Mouse (Mus musculus): Measurements from ENCODE around the gene Rasgef1b. TPM values are rescaled to one million over a fixed set of nuclear protein-coding genes. Genes with fewer than 3 reads are reported as not detected.

Rasgef1b gene
- polyA plus RNA-seq, 1 experiment from 2014 or later: 7.3 TPM

- 56% methylated on average over 17 of the region's 17 CpGs for WGBS
- peak overlapping the region; percentile 28 for H3K4me2 ChIP-seq (ENCODE audit: low read depth, low read length)
- H3K27ac ChIP-seq (ENCODE audit: low read length): no peak overlapping the region
Measured at GRCm38 (mm10) chr5:99387185-99387981, 341.5 kb downstream of the Rasgef1b start.

GRCm38 (mm10) chr5:99386246-99386845, 342.5 kb downstream of the Rasgef1b start:
- Histone ChIP-seq H3K27ac (ENCODE audit: low read length) (no peak overlapping the region), H3K9ac (ENCODE audit: low read depth, low read length) (no peak overlapping the region), H3K4me3 (ENCODE audit: low read length) (no peak overlapping the region), H3K4me1 (ENCODE audit: control insufficient read depth, insufficient read depth, low read length) (0 out of 2 replicates have a peak, but pooled peaks cover 3% of the 10 kb centered on the region), H3K4me2 (ENCODE audit: low read depth, low read length) (no peak overlapping the region), H3K36me3 (ENCODE audit: control insufficient read depth, insufficient read depth, low read length) (no peaks in the 10 kb centered on the region), H3K27me3 (replicated peaks; ENCODE audit: control insufficient read depth, insufficient read depth, low read length) (no peaks in the 10 kb centered on the region), H3K9me3 (ENCODE audit: control insufficient read depth, low read length) (no peaks in the 10 kb centered on the region)
- no peak for ATAC-seq
- WGBS: 55% methylated on average over 14 of the region's 14 CpGs

More at GRCm38 (mm10) chr5:99387185-99387981, 341.5 kb downstream of the Rasgef1b start:
- no peak overlapping the region for H3K9ac ChIP-seq (ENCODE audit: low read depth, low read length)
- no peaks in the 10 kb centered on the region for H3K36me3 ChIP-seq (ENCODE audit: control insufficient read depth, insufficient read depth, low read length)
- 0 out of 2 replicates have a peak, but pooled peaks cover 3% of the 10 kb centered on the region for H3K4me1 ChIP-seq (ENCODE audit: control insufficient read depth, insufficient read depth, low read length)
- no peaks in the 10 kb centered on the region for H3K27me3 ChIP-seq (replicated peaks; ENCODE audit: control insufficient read depth, insufficient read depth, low read length)
- no peaks in the 10 kb centered on the region for H3K9me3 ChIP-seq (ENCODE audit: control insufficient read depth, low read length)
- ATAC-seq: peak; percentile 84
- H3K4me3 ChIP-seq (ENCODE audit: low read length): no peak overlapping the region

DNA sequence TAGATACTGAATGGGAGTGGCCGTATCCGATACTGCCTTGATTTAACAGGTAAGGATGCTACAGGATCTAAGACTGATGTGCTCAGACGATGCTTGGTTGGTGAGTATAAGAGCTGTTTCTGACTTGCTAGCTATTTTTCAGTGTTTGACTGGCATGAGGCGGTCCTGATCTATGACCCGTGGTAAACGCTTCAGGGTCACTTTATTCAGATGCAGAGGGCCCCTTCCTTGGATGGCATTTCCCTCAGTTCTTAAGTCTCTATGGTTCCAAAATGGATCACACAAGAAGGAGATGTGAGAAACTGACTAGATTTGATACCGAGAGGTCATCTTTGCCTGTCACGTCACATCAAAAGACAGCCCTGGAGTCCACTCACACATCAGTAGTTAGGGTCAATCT, 343.1 kb downstream of the Rasgef1b start:
- ATAC-seq: no peak
- 0 out of 2 replicates have a peak, but pooled peaks cover 3% of the 10 kb centered on the region for H3K4me1 ChIP-seq (ENCODE audit: control insufficient read depth, insufficient read depth, low read length)
- WGBS: 67% methylated on average over 8 of the region's 8 CpGs

DNA sequence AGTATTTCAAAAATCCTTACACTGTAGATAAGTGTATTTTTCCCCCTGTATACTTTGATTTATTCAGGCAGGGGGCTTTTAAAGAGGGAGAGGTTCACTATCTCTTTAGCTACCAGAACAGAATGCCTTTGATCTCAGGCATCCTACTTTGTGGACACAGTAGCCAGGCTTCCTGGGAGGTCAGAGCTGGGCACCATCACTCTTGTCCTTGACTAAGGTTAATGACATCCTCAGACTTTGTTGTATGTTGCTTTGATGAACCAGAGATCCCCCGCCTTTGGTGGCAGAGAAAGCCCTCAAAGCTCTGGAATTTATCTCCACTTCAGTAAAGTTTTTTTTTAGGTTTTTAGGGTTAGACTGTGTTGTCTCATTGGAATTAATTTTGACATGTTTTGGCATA, 343.8 kb downstream of the Rasgef1b start:
- no peak for ATAC-seq
- WGBS: 55% methylated on average over 1 of the region's 1 CpGs
- H3K4me1 ChIP-seq (ENCODE audit: control insufficient read depth, insufficient read depth, low read length): peaks cover 9% of the 10 kb centered on the region; the same call in 1 of the 2 replicates

More for the DNA sequence above, 343.1 kb downstream of the Rasgef1b start:
- Histone ChIP-seq H3K9me3 (ENCODE audit: control insufficient read depth, low read length) (no peaks in the 10 kb centered on the region), H3K36me3 (ENCODE audit: control insufficient read depth, insufficient read depth, low read length) (no peaks in the 10 kb centered on the region), H3K4me3 (ENCODE audit: low read length) (no peak overlapping the region), H3K4me2 (ENCODE audit: low read depth, low read length) (no peak overlapping the region), H3K9ac (ENCODE audit: low read depth, low read length) (no peak overlapping the region), H3K27me3 (replicated peaks; ENCODE audit: control insufficient read depth, insufficient read depth, low read length) (no peaks in the 10 kb centered on the region), H3K27ac (ENCODE audit: low read length) (no peak overlapping the region)

DNA sequence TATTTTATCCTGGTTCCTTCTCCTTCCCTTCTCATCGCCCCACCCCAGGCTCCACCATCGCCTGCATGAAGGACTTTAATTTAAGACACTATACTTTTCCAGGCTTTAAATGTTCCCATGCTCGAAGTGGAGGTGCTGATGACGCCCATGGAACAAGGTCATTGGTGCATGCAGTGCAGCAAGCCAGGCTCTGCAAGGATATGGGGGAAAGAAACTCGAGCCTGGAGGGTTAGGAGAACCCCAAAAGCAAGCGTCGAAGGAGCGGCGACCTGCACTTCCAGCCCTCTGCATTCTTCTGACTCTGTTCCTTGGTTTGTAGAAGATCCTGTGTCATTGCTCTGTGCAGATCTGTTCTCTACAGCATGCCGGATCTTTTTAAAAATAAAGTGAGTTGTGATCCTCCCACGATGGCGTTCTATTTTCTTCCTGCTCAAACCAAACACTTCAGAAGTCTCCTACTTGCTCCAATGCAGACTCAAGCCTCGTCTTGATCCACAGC, 345.0 kb downstream of the Rasgef1b start:
- no peak overlapping the region for H3K4me3 ChIP-seq (ENCODE audit: low read length)
- no peak overlapping the region for H3K4me2 ChIP-seq (ENCODE audit: low read depth, low read length)
- ATAC-seq: no peak
- 79% methylated on average over 13 of the region's 13 CpGs for WGBS
- no peaks in the 10 kb centered on the region for H3K36me3 ChIP-seq (ENCODE audit: control insufficient read depth, insufficient read depth, low read length)
- no peak overlapping the region for H3K27ac ChIP-seq (ENCODE audit: low read length)
- no peaks in the 10 kb centered on the region for H3K9me3 ChIP-seq (ENCODE audit: control insufficient read depth, low read length)
- no peak overlapping the region for H3K9ac ChIP-seq (ENCODE audit: low read depth, low read length)
- no peaks in the 10 kb centered on the region for H3K27me3 ChIP-seq (replicated peaks; ENCODE audit: control insufficient read depth, insufficient read depth, low read length)
- peaks cover 9% of the 10 kb centered on the region; the same call in 1 of the 2 replicates for H3K4me1 ChIP-seq (ENCODE audit: control insufficient read depth, insufficient read depth, low read length)

More for the DNA sequence above, 343.8 kb downstream of the Rasgef1b start:
- Histone ChIP-seq H3K4me2 (ENCODE audit: low read depth, low read length) (no peak overlapping the region), H3K9ac (ENCODE audit: low read depth, low read length) (no peak overlapping the region), H3K9me3 (ENCODE audit: control insufficient read depth, low read length) (no peaks in the 10 kb centered on the region), H3K27me3 (replicated peaks; ENCODE audit: control insufficient read depth, insufficient read depth, low read length) (no peaks in the 10 kb centered on the region), H3K4me3 (ENCODE audit: low read length) (no peak overlapping the region), H3K36me3 (ENCODE audit: control insufficient read depth, insufficient read depth, low read length) (no peaks in the 10 kb centered on the region), H3K27ac (ENCODE audit: low read length) (no peak overlapping the region)

- 70% methylated on average over 5 of the region's 5 CpGs for WGBS
- no peak for ATAC-seq
- no peak overlapping the region for H3K9ac ChIP-seq (ENCODE audit: low read depth, low read length)
- H3K9me3 ChIP-seq (ENCODE audit: control insufficient read depth, low read length): no peaks in the 10 kb centered on the region
- peaks cover 6% of the 10 kb centered on the region; the same call in 1 of the 2 replicates for H3K4me1 ChIP-seq (ENCODE audit: control insufficient read depth, insufficient read depth, low read length)
- H3K36me3 ChIP-seq (ENCODE audit: control insufficient read depth, insufficient read depth, low read length): no peaks in the 10 kb centered on the region
- no peak overlapping the region for H3K27ac ChIP-seq (ENCODE audit: low read length)
- no peaks in the 10 kb centered on the region for H3K27me3 ChIP-seq (replicated peaks; ENCODE audit: control insufficient read depth, insufficient read depth, low read length)
- no peak overlapping the region for H3K4me2 ChIP-seq (ENCODE audit: low read depth, low read length)
- H3K4me3 ChIP-seq (ENCODE audit: low read length): no peak overlapping the region
Measured at GRCm38 (mm10) chr5:99382786-99383185, 346.1 kb downstream of the Rasgef1b start.

DNA sequence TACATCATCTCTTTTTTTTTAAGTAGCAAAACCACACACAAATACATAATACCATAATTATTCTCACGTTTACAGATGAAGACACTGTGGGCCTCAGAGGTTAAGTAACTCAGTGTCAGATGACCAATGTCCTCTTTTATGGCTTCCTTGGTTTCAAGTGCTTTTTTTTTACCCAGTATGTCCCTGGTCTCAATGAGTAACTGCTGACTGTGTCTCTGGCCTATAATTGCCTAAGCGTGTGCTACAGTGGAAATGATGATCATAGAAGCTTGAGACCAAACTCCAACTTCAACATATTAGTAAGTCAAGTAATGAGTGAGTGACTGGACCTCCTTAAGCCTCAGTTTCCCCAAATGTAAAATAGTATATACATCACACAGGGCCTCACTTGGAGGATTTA, 347.2 kb downstream of the Rasgef1b start:
- WGBS: 84% methylated on average over 2 of the region's 2 CpGs
- Histone ChIP-seq H3K9ac (ENCODE audit: low read depth, low read length) (no peak overlapping the region), H3K4me1 (ENCODE audit: control insufficient read depth, insufficient read depth, low read length) (peaks cover 6% of the 10 kb centered on the region; the same call in 1 of the 2 replicates), H3K27me3 (replicated peaks; ENCODE audit: control insufficient read depth, insufficient read depth, low read length) (no peaks in the 10 kb centered on the region), H3K27ac (ENCODE audit: low read length) (no peak overlapping the region), H3K4me3 (ENCODE audit: low read length) (no peak overlapping the region), H3K9me3 (ENCODE audit: control insufficient read depth, low read length) (no peaks in the 10 kb centered on the region), H3K36me3 (ENCODE audit: control insufficient read depth, insufficient read depth, low read length) (no peaks in the 10 kb centered on the region), H3K4me2 (ENCODE audit: low read depth, low read length) (no peak overlapping the region)
- ATAC-seq: no peak

GRCm38 (mm10) chr5:99380882-99381281, 348.0 kb downstream of the Rasgef1b start:
- no peak overlapping the region for H3K4me2 ChIP-seq (ENCODE audit: low read depth, low read length)
- 0 out of 2 replicates have a peak, but pooled peaks have one; percentile 3 for ATAC-seq
- WGBS: 86% methylated on average over 9 of the region's 9 CpGs
- no peak overlapping the region for H3K27ac ChIP-seq (ENCODE audit: low read length)
- H3K36me3 ChIP-seq (ENCODE audit: control insufficient read depth, insufficient read depth, low read length): no peaks in the 10 kb centered on the region
- no peaks in the 10 kb centered on the region for H3K9me3 ChIP-seq (ENCODE audit: control insufficient read depth, low read length)
- no peak overlapping the region for H3K9ac ChIP-seq (ENCODE audit: low read depth, low read length)
- no peak overlapping the region for H3K4me3 ChIP-seq (ENCODE audit: low read length)
- no peaks in the 10 kb centered on the region for H3K27me3 ChIP-seq (replicated peaks; ENCODE audit: control insufficient read depth, insufficient read depth, low read length)
- peaks cover 6% of the 10 kb centered on the region; the same call in 1 of the 2 replicates for H3K4me1 ChIP-seq (ENCODE audit: control insufficient read depth, insufficient read depth, low read length)

DNA sequence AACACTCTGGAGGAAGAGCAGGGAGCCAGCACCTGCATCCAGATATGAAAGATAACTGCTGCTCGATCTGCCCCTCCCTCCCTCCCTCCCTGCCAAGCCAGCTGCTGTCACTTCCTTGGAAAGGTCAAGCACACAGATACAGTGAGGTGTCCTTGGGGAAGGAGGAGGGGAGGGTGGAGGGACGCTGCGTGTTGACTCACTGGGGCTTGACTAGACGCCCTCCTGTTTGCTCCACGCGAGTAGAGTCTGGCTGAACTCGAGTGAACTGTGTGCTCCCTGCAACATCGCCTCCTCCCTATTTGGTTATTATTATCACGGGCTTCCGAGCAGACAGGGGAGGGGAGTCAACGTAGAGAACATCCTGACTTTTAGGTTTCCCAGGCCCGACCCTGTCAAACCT, 348.7 kb downstream of the Rasgef1b start:
- Histone ChIP-seq H3K4me1 (ENCODE audit: control insufficient read depth, insufficient read depth, low read length) (peaks cover 6% of the 10 kb centered on the region; the same call in 1 of the 2 replicates), H3K9me3 (ENCODE audit: control insufficient read depth, low read length) (no peaks in the 10 kb centered on the region), H3K4me3 (ENCODE audit: low read length) (no peak overlapping the region), H3K9ac (ENCODE audit: low read depth, low read length) (no peak overlapping the region), H3K36me3 (ENCODE audit: control insufficient read depth, insufficient read depth, low read length) (no peaks in the 10 kb centered on the region), H3K27ac (ENCODE audit: low read length) (no peak overlapping the region), H3K27me3 (replicated peaks; ENCODE audit: control insufficient read depth, insufficient read depth, low read length) (no peaks in the 10 kb centered on the region), H3K4me2 (ENCODE audit: low read depth, low read length) (no peak overlapping the region)
- ATAC-seq: peak; percentile 77
- WGBS: 14% methylated on average over 12 of the region's 12 CpGs
